Mouse (Mus musculus) midbrain, embryonic 13.5 days (tissue): ENCODE measurements around the gene Gm21936. TPM values are rescaled to one million over a fixed set of nuclear protein-coding genes. Genes with fewer than 3 reads are reported as not detected.
"Not testable (repeated sequence)": the region's sequence is repeated elsewhere in the genome, so short reads cannot be mapped to it uniquely, and the experiment has no call there.

Source experiments
- ATAC-seq: fragments of 200-750 bp; cut with Nextera tagmentation; 2 replicates; pipeline ENCODE4 v1.8.0; 2017; ENCODE audit warnings: mild to moderate bottlenecking, moderate TSS enrichment, moderate library complexity
- H3K27ac ChIP-seq: fragments of 300-500 bp; sonication (generic); 2 replicates; pipeline ENCODE4 v1.5.1; 2015; ENCODE audit warnings: inconsistent platforms, mild to moderate bottlenecking, moderate library complexity
- H3K27me3 ChIP-seq: fragments of 300-500 bp; sonication (generic); 2 replicates; pipeline ENCODE4 v1.6.1; 2015; ENCODE audit warnings: mild to moderate bottlenecking, inconsistent platforms
- H3K36me3 ChIP-seq: fragments of 300-500 bp; sonication (generic); 2 replicates; pipeline ENCODE4 v1.6.1; 2015; ENCODE audit warnings: mild to moderate bottlenecking, inconsistent platforms
- H3K4me1 ChIP-seq: fragments of 300-500 bp; sonication (generic); replicated peaks from 2 replicates; pipeline ENCODE4 v1.6.1; 2015; ENCODE audit warnings: inconsistent platforms
- H3K4me2 ChIP-seq: fragments of 300-500 bp; sonication (generic); replicated peaks from 2 replicates; pipeline ENCODE4 v1.6.1; 2015; ENCODE audit warnings: moderate library complexity, mild to moderate bottlenecking, inconsistent platforms
- H3K4me3 ChIP-seq: fragments of 300-500 bp; sonication (generic); replicated peaks from 2 replicates; pipeline ENCODE4 v1.5.1; 2015; ENCODE audit warnings: mild to moderate bottlenecking, inconsistent platforms
- H3K9ac ChIP-seq: fragments of 300-500 bp; sonication (generic); replicated peaks from 2 replicates; pipeline ENCODE4 v1.6.1; 2015; ENCODE audit warnings: mild to moderate bottlenecking, inconsistent platforms
- H3K9me3 ChIP-seq: fragments of 300-500 bp; sonication (generic); 2 replicates; pipeline ENCODE4 v1.6.1; 2016; ENCODE audit warnings: mild to moderate bottlenecking, inconsistent platforms
- WGBS: fragments of 180-500 bp; shearing (Covaris S2); methylation state at CpG from one replicate; pipeline ENCODE4 v1.1.7; 2015; 5-methylcytosine and 5-hydroxymethylcytosine counted together
- polyA plus RNA-seq: library from polyadenylated mRNA; unstranded; fragments of >200 nt; fragmentation: Nextera tagmentation; extraction: Ambion mirVana; gene quantifications from 2 replicates; pipeline ENCODE4 v1.2.1, GENCODE M21; 2015

The Gm21936 gene
- polyA plus RNA-seq = not detected in 2 replicates

- H3K36me3 ChIP-seq, H3K4me3 ChIP-seq, H3K4me1 ChIP-seq, H3K9ac ChIP-seq, H3K27me3 ChIP-seq, ATAC-seq, H3K27ac ChIP-seq, H3K9me3 ChIP-seq, H3K4me2 ChIP-seq: not testable (repeated sequence)
- 94% methylated on average over 1 of the region's 1 CpGs for WGBS
These were observed at the start of gene Gm21936 for GRCm38 (mm10) chr12:87795212-87795611. Gene Gm21936, plus strand, starts transcription at chr12:87795512.

- not testable (repeated sequence) for H3K9ac ChIP-seq, H3K27me3 ChIP-seq, H3K4me3 ChIP-seq, H3K9me3 ChIP-seq, ATAC-seq, H3K4me1 ChIP-seq, H3K36me3 ChIP-seq, H3K27ac ChIP-seq, H3K4me2 ChIP-seq
- 87% methylated on average over 4 of the region's 4 CpGs for WGBS
These were observed 19.7 kb upstream of the Gm21936 start, which contains the start of gene Gm21319 for GRCm38 (mm10) chr12:87775655-87776054. Gene Gm21319, minus strand, starts transcription at chr12:87775755.

- H3K27ac ChIP-seq, ATAC-seq, H3K9me3 ChIP-seq, H3K9ac ChIP-seq, H3K27me3 ChIP-seq, H3K4me1 ChIP-seq, H3K36me3 ChIP-seq, H3K4me3 ChIP-seq, H3K4me2 ChIP-seq: not testable (repeated sequence)
- 85% methylated on average over 5 of the region's 5 CpGs for WGBS
These were observed 2.7 kb downstream of the Gm21936 start for GRCm38 (mm10) chr12:87797971-87798370.

GRCm38 (mm10) chr12:87816277-87816676 is 21.0 kb downstream of the Gm21936 start, which contains the start of gene BB287469:
Gene BB287469, plus strand, starts transcription at chr12:87816577.
- not testable (repeated sequence) for H3K4me2 ChIP-seq, H3K36me3 ChIP-seq, H3K27me3 ChIP-seq, H3K4me3 ChIP-seq, H3K4me1 ChIP-seq, H3K27ac ChIP-seq, ATAC-seq, H3K9ac ChIP-seq, H3K9me3 ChIP-seq
- WGBS = 87% methylated on average over 6 of the region's 6 CpGs

- not testable (repeated sequence) for H3K4me2 ChIP-seq, H3K27me3 ChIP-seq, H3K9ac ChIP-seq, ATAC-seq, H3K4me3 ChIP-seq, H3K4me1 ChIP-seq, H3K27ac ChIP-seq, H3K36me3 ChIP-seq, H3K9me3 ChIP-seq
- WGBS = 89% methylated on average over 2 of the region's 2 CpGs
These were observed 46.9 kb downstream of the Gm21936 start, which contains the start of gene Gm2001 for GRCm38 (mm10) chr12:87842239-87842638. Gene Gm2001, minus strand, starts transcription at chr12:87842339.

Other genes starting within 250 kb of the Gm21936 start
- gene Oog1, start 192.8 kb upstream of the Gm21936 start, polyA plus RNA-seq = not detected in 2 replicates
- not detected in 2 replicates for gene Gm4027, start 176.6 kb upstream of the Gm21936 start, polyA plus RNA-seq
- gene Gm16381, start 150.9 kb upstream of the Gm21936 start, polyA plus RNA-seq = not detected in 2 replicates
- gene Gm21319, start 19.8 kb upstream of the Gm21936 start, polyA plus RNA-seq = not detected in 2 replicates
- gene BB287469, start 21.1 kb downstream of the Gm21936 start, polyA plus RNA-seq = not detected in 2 replicates
- not detected in 2 replicates for gene Gm2001, start 46.8 kb downstream of the Gm21936 start, polyA plus RNA-seq
- gene Gm2016, start 78.6 kb downstream of the Gm21936 start, polyA plus RNA-seq = not detected in 2 replicates
- gene Gm2022, start 99.9 kb downstream of the Gm21936 start, polyA plus RNA-seq = not detected in 2 replicates
- not detected in 2 replicates for gene Gm2035, start 124.3 kb downstream of the Gm21936 start, polyA plus RNA-seq
- gene Gm2042, start 158.6 kb downstream of the Gm21936 start, polyA plus RNA-seq = not detected in 2 replicates
- not detected in 2 replicates for gene Gm2075, start 216.3 kb downstream of the Gm21936 start, polyA plus RNA-seq
- not detected in 2 replicates for gene Gm6803, start 223.3 kb downstream of the Gm21936 start, polyA plus RNA-seq
- gene Gm2056, start 231.5 kb downstream of the Gm21936 start, polyA plus RNA-seq = not detected in 2 replicates